Mouse (Mus musculus): ENCODE measurements around the gene Gtf2a2. TPM values are rescaled to one million over a fixed set of nuclear protein-coding genes. Genes with fewer than 3 reads are reported as not detected.

Gtf2a2 gene
- polyA plus RNA-seq (2012; rRNA removed), result 12.4 and 16.5 TPM in 2 replicates

GRCm38 (mm10) chr9:70012408-70012901 is at the start of gene Gtf2a2:
Gtf2a2 (plus strand) TSS chr9:70012550.

GRCm38 (mm10) chr9:69989303-69990121 is 22.8 kb upstream of the Gtf2a2 start, which contains the start of gene Bnip2:
Bnip2 (plus strand) TSS chr9:69989466.

GRCm38 (mm10) chr9:70037988-70038387 is 25.6 kb downstream of the Gtf2a2 start, which contains the start of gene Gcnt3:
Gcnt3 (minus strand) TSS chr9:70038088.

Other genes starting within 250 kb of the Gtf2a2 start
- 14.0 and 14.3 TPM in 2 replicates for gene Bnip2, start 23.1 kb upstream of the Gtf2a2 start, polyA plus RNA-seq (2012; rRNA removed)
- 32.6 and 33.7 TPM in 2 replicates for gene Gcnt3, start 25.5 kb downstream of the Gtf2a2 start, polyA plus RNA-seq (2012; rRNA removed)
- 0.06 and 0.34 TPM in 2 replicates for gene Fam81a, start 130.0 kb downstream of the Gtf2a2 start, polyA plus RNA-seq (2012; rRNA removed)
- gene Myo1e, start 194.8 kb downstream of the Gtf2a2 start, polyA plus RNA-seq (2012; rRNA removed), result 22.2 and 22.5 TPM in 2 replicates